ENCODE assay signal across 22 mouse cellular contexts in genomic region chr13:72265650-72266049, GRCm38 (mm10).
DNase-seq lines count a peak whose midpoint lies in the region; ATAC-seq and TF ChIP-seq lines count a peak whose summit lies in the region.
"Had no signal": no experiment of that assay in that cellular context is flagged by ENCODE, and none has a peak within 500 bp of the region (broad histone marks: within the 10 kb centered on the region; RNA-seq: fewer than 3 reads in every experiment).

No protein-coding gene starts in this region.

- no peak overlapping the region for H3K4me3 ChIP-seq in hindbrain, embryonic 13.5 days
- no peak overlapping the region for H3K4me3 ChIP-seq in hindbrain, embryonic 11.5 days (ENCODE audit: low read depth, low read length)
- H3K4me3 ChIP-seq in hindbrain, postnatal 0 days (ENCODE audit: low read length): no peak overlapping the region
- H3K4me3 ChIP-seq: embryonic facial prominence, embryonic 10.5 days; limb, embryonic 13.5 days had no signal

- TF ChIP-seq CTCF in hindbrain, postnatal 0 days (IDR thresholded peaks at IDR 0.05; ENCODE audit: low read depth): no peak

- peaks cover 27% of the 10 kb centered on the region; the same call in 1 of the 2 replicates for H3K27me3 ChIP-seq in hindbrain, embryonic 13.5 days
- no peaks in the 10 kb centered on the region for H3K27me3 ChIP-seq in hindbrain, embryonic 11.5 days (ENCODE audit: control insufficient read depth, insufficient read depth, low read length)
- H3K27me3 ChIP-seq in hindbrain, postnatal 0 days (ENCODE audit: insufficient read depth, low read length): peaks cover 5% of the 10 kb centered on the region; the same call in 1 of the 2 replicates
- H3K27me3 ChIP-seq: limb, embryonic 13.5 days had no signal

- H3K4me1 ChIP-seq in hindbrain, embryonic 13.5 days (replicated peaks): peaks cover 23% of the 10 kb centered on the region
- H3K4me1 ChIP-seq in hindbrain, embryonic 11.5 days (replicated peaks; ENCODE audit: control insufficient read depth, insufficient read depth, low read length): no peaks in the 10 kb centered on the region
- H3K4me1 ChIP-seq in hindbrain, postnatal 0 days (ENCODE audit: insufficient read depth, low read length): no peaks in the 10 kb centered on the region
- H3K4me1 ChIP-seq: embryonic facial prominence, embryonic 10.5 days; limb, embryonic 13.5 days had no signal

- H3K36me3 ChIP-seq in hindbrain, embryonic 13.5 days: no peaks in the 10 kb centered on the region
- H3K36me3 ChIP-seq in hindbrain, embryonic 11.5 days (ENCODE audit: control insufficient read depth, insufficient read depth, low read length): no peaks in the 10 kb centered on the region
- H3K36me3 ChIP-seq in hindbrain, postnatal 0 days (ENCODE audit: insufficient read depth, low read length): no peaks in the 10 kb centered on the region
- H3K36me3 ChIP-seq: embryonic facial prominence, embryonic 10.5 days; limb, embryonic 13.5 days had no signal

- peak; percentile 49 to 52 for DNase-seq in cerebellum, postnatal 14 days
- DNase-seq in cerebellum, postnatal 36 days: no peak
- DNase-seq in hindbrain, embryonic 11.5 days (ENCODE audit: low spot score): no peak
- DNase-seq in brain, adult 2 months (ENCODE audit: low read depth, low spot score): peak; percentile 3
- DNase-seq in hindbrain, postnatal 0 days (ENCODE audit: low spot score): peak; percentile 52
- no peak for DNase-seq in thymus, postnatal 25 days
- DNase-seq: adrenal gland, postnatal 14 days; cerebellum, adult 18-20 months; gastrocnemius, postnatal 10 days; heart, adult 11 months; kidney, adult 18-20 months; right cerebral cortex, postnatal 14 days; spleen, adult 18-20 months; thymus, adult 18-20 months had no signal

- no peak overlapping the region for H3K9ac ChIP-seq in hindbrain, embryonic 13.5 days
- H3K9ac ChIP-seq in hindbrain, embryonic 11.5 days (ENCODE audit: low read depth, low read length): no peak overlapping the region
- no peak overlapping the region for H3K9ac ChIP-seq in hindbrain, postnatal 0 days (replicated peaks; ENCODE audit: low read length)
- H3K9ac ChIP-seq: limb, embryonic 13.5 days; liver, embryonic 14.5 days had no signal

- no peaks in the 10 kb centered on the region for H3K9me3 ChIP-seq in hindbrain, embryonic 13.5 days
- no peaks in the 10 kb centered on the region for H3K9me3 ChIP-seq in hindbrain, embryonic 11.5 days (ENCODE audit: control insufficient read depth, low read length)
- H3K9me3 ChIP-seq in hindbrain, postnatal 0 days (ENCODE audit: low read length): no peaks in the 10 kb centered on the region
- H3K9me3 ChIP-seq: embryonic facial prominence, embryonic 10.5 days; limb, embryonic 13.5 days had no signal

- ATAC-seq in hindbrain, embryonic 13.5 days (ENCODE audit: low FRiP score): peak; percentile 59; the same call in 1 of the 2 replicates
- no peak for ATAC-seq in hindbrain, embryonic 11.5 days (ENCODE audit: low FRiP score)
- peak; percentile 48; the same call in 1 of the 2 replicates for ATAC-seq in hindbrain, postnatal 0 days
- no peak for ATAC-seq in frontal cortex, adult (ENCODE audit: low TSS enrichment)
- ATAC-seq: activated CD4-positive, CD25-positive, alpha-beta regulatory T cell, adult 4 months; CD4-positive, CD25-positive, alpha-beta regulatory T cell, adult 4 months had no signal

- 44% methylated on average over 11 of the region's 11 CpGs for WGBS in hindbrain, embryonic 13.5 days
- 88% methylated on average over 11 of the region's 11 CpGs for WGBS in hindbrain, embryonic 11.5 days
- 31% methylated on average over 11 of the region's 11 CpGs for WGBS in hindbrain, postnatal 0 days

- H3K4me2 ChIP-seq in hindbrain, embryonic 13.5 days: no peak overlapping the region
- no peak overlapping the region for H3K4me2 ChIP-seq in hindbrain, embryonic 11.5 days (replicated peaks; ENCODE audit: low read depth, low read length)
- H3K4me2 ChIP-seq in hindbrain, postnatal 0 days (ENCODE audit: low read depth, low read length): no peak overlapping the region
- H3K4me2 ChIP-seq: limb, embryonic 13.5 days had no signal

- no peak overlapping the region for H3K27ac ChIP-seq in hindbrain, embryonic 13.5 days
- H3K27ac ChIP-seq in hindbrain, embryonic 11.5 days (ENCODE audit: low read depth, low read length): no peak overlapping the region
- H3K27ac ChIP-seq in hindbrain, postnatal 0 days: no peak overlapping the region
- H3K27ac ChIP-seq: embryonic facial prominence, embryonic 10.5 days; kidney, postnatal 0 days; limb, embryonic 13.5 days; liver, embryonic 14.5 days had no signal

Comparison
In these comparisons a context has a peak if more than half of its experiments do, and no peak if none do; other contexts are left out.
1. DNase-seq: peak in cerebellum, postnatal 14 days (2 of 2), brain, adult 2 months (single experiment) and hindbrain, postnatal 0 days (single experiment); none in cerebellum, postnatal 36 days (0 of 2), hindbrain, embryonic 11.5 days (single experiment) and thymus, postnatal 25 days (single experiment).
2. ATAC-seq: peak in hindbrain, embryonic 13.5 days (single experiment) and hindbrain, postnatal 0 days (single experiment); none in hindbrain, embryonic 11.5 days (single experiment) and frontal cortex, adult (single experiment).